Mouse (Mus musculus) fat pad, adult 2 months (tissue): ENCODE results near the gene Dgkh.
"Not testable (repeated sequence)": the region's sequence is repeated elsewhere in the genome, so short reads cannot be mapped to it uniquely, and the experiment has no call there.

ENCODE experiments used
- DNase-seq: peaks from one replicate; pipeline ENCODE4 v3.0.0-alpha.2; 2011; ENCODE audit warnings: low read depth, low spot score; ENCODE audit errors: extremely low read depth

The Dgkh gene

GRCm38 (mm10) chr14:78732617-78733312 is at the start of gene Dgkh:
Dgkh (minus strand) TSS chr14:78732776.
- DNase-seq: no peak

DNA sequence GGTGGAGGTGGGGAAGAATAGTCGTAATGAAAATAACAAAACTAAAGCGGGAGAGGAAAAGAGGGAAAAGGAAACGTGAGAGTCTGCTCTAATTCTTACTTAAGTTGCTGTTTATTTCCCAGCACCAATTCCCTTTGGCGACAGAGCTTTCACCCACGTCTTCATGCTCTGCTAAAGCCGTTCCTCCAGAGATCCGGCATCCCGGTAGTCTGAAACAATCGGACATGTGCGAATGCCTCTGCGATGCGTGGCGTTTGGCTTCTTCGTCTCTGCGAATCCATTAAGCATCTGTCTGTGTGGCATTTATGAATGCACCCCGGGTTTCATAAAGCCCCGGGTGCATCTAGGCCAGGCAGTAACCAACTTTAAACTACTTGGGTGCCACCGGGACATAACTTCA is 44.6 kb upstream of the Dgkh start:
- DNase-seq: no peak

DNA sequence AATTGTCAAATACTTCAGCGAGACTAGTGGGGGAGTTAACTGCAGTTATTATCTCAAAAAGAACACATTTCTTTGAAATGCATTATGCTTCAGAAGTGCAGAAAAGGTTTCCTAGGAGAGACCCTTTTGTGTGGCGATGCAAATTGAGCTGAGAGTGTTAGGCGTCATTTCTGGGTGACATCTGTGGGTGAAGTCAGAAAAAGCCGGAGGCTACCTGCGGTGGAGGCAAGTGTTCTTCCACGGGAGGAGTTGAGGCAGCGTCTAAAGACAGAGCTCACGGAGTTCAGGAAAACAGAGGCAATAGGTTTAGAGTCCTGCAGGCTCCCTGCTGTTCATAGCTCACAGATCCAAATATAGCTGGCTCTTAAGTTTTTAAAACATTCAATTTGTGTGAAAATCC is 44.1 kb upstream of the Dgkh start:
- DNase-seq: no peak

GRCm38 (mm10) chr14:78775699-78776098 is 43.1 kb upstream of the Dgkh start:
- no peak for DNase-seq

- no peak for DNase-seq
Observed at GRCm38 (mm10) chr14:78775226-78775625, 42.6 kb upstream of the Dgkh start.

DNA sequence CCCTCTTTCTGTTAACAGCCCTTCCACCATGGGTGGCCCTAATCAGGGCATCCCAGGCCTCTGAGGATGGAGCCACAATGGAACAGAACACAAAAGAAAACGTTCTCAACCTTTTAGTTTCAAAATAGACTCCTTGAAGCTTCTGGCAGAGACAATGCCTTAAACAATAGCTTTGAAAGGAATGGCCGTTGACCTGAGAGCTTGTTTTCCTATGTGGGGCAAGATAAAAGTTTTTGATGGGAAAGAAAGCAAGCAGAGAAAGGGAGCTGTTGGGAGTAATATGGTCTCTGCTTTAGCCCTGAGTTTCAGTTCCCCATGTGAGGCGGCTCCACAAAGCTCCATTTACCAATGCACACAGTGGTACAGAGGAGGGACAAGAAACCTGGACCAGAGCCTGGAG is 37.9 kb upstream of the Dgkh start:
- no peak for DNase-seq

DNA sequence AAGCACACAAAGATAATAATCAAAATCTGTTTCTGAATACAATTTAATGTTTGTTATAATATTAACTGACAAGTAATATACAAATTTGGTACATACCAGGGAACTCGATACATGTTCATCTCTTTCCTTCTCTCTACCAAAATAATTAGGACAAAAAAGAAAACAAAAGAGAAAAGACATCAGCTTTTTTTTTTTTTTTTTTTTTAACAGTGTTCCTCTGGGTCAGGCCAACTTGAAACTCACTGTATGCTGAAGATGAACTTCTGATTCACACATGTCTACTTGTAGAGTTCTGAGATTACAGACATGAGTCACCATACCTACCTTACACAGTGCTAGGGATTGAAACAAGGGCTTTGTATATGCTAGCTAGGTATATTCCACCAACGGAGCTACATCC is 28.5 kb upstream of the Dgkh start:
- no peak for DNase-seq

GRCm38 (mm10) chr14:78759491-78759890 is 26.9 kb upstream of the Dgkh start:
- DNase-seq: no peak

DNA sequence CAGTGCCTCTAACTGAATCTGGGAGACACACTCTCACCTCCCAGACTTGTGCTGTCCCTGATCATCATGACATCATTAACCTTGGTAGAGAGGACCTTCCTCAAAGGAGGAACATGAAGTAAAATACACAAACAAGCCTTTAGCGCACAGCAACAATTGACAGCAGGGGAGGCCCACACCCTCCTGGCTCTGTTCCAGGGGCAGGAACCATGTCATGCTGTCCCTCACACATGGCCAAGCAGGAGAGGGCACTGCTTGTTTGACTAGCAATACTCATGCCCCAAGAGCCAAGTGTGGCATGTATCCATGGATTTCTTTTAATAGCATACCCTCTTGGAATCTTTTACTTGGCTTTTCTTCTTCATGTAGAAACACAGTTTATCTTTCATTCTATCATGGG is 22.7 kb upstream of the Dgkh start:
- no peak for DNase-seq

- DNase-seq: no peak
Observed at GRCm38 (mm10) chr14:78748692-78749091, 16.1 kb upstream of the Dgkh start.

GRCm38 (mm10) chr14:78747969-78748651 is 15.5 kb upstream of the Dgkh start:
- no peak for DNase-seq

DNA sequence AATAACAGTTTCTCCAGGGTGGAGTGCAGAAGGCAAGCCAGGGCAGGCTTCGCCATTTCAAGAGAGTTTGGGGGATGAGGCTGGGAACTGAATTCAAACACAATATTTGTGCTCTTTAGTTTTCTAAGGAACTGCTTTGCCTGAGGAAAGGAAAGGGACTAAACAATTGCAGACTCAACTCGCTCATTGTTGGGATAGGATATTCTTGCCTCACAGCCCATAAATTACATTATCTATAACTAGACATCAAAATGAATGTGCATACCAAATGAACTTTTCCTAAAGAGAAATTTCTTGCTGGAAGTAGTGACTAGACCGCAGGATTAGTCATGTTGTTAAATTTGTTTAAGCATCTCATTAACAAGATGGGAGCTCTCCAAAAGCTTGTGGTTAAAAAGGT is 14.9 kb upstream of the Dgkh start:
- no peak for DNase-seq

- DNase-seq: no peak
Observed at GRCm38 (mm10) chr14:78734605-78735004, 2.0 kb upstream of the Dgkh start.

GRCm38 (mm10) chr14:78734203-78734602 is 1.6 kb upstream of the Dgkh start:
- DNase-seq: not testable (repeated sequence)

DNA sequence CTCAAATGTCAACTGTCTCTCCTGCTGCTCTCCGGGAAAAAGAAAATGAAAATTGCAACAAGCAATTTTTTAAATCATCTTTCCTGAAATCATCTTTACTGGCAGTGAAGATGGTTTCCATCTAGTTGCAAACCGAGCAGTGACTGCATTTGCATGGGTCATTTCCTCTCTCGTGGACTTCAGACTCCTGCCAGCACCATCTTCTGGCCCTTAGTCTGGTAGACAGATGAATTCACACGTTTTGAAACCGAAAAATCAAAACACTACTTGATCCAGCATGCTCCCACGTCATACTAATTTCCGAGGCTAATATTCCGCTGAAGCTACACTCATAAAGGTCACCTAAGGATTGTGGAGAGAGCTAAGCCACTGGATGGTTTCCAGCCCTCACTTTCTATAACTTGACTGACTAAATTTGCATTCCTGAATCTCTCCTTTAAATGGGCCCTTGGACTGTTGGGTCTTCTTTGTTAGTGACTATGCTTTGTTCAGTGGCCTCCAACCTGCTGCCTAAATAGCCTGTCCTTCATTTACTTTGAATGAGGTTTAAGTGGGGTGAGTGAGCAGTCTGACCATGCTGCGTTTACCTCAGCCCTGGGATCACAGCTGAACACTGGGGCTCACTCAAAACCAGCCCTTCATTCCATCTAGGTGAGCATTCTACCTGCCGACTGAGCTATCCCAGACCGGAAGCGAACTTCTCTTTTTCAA is 945 bp upstream of the Dgkh start:
- no peak for DNase-seq

GRCm38 (mm10) chr14:78731852-78732616 is 542 bp downstream of the Dgkh start:
- no peak for DNase-seq

GRCm38 (mm10) chr14:78731240-78731639 is 1.3 kb downstream of the Dgkh start:
- DNase-seq: no peak

DNA sequence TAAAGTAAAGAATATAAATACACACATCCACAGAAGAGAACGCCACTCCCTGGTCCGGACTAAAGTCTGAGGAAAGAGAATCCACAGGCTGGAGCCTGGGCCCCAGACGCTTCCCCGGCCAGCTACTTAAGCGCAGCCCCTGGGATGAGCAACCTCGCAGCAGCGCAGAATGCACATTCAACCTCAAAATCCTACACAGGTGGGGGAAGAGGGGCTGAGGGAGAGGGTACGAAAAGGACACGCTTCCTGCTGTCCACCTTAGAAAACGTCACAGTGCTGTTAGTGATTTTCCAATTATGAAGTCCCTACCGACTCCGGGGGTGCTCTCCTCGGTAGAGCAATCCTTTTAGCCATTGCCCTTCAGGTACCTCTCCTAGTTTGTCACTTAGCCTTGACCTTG is 6.6 kb downstream of the Dgkh start:
- DNase-seq: no peak

DNA sequence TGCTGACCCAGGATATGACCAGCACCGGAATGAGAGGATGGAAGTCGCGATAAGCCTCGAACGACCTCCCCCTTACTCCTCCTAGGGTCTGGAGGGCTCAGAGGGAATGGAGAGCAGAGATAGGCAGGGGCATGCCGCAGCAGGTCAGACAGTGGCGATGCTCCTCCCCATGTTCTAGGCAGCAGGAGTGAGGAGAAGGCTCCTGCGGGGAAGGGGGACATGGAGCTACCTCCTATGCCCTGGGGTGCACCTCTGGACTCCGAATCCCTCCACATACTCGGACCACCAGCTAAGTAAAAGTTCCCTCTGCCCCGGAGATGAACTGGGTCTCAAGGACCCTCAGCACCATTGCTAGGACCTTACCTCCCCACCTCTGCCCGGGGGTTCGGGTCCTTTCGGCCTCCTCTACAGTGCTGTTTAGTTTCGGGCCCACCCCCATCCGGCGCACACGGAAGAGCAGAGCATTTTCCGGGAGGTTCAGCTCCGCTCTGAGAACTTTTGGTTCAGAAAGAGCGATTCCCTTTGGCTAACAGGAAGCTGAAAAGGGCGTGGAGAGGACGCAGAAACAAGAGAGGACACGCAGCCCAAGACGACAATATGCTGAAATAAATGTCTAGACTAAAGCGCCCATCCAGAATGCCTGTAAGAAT is 7.1 kb downstream of the Dgkh start:
- no peak for DNase-seq

DNA sequence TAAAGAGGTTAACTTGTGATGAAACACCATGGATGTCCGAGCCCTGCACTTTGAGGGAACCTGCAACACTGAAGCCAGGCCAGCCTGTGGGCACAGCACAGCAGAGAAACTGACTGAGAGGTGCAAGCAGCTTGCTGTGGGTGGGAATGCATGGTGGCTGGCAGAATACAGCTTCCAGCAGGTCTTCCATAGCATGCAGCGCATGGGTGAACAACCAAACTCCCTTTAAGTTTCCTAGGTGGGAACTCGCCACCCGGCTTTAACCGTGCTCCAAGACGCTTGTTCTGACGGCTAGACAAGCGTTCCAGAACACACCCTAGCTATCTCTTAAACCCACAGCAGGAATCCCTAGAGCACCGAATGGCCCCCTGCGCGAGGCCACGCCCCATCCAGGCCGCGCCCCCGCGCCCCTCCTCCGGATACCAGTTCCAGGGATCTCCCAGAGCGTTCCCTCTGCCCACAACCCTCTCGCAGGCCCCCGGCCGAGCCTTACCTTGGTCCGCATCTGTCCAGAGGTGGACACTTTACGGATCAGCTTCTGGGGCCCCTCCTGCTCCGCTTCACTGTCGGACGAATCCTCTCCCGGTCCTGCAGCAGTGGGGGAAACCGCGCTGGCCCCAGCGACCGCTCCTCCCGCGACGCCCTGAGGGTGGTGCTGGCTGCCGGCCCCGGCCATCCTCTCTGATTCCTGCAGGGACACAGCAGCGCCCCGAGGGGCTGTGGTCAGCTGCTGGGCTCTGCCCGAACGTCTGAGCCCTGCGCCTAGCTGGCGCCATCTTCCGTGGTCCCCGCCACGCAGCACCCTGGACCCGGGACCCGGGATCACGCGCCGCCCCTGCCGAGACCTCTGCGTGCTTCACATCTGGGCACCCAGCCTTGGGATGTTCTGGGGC is 7.9 kb downstream of the Dgkh start:
- DNase-seq: no peak
